Mouse (Mus musculus): ENCODE measurements around the gene Saa1. TPM values are rescaled to one million over a fixed set of nuclear protein-coding genes. Genes with fewer than 3 reads are reported as not detected.

Gene Saa1
- polyA plus RNA-seq (2015; fragmentation: Nextera tagmentation; extraction: Ambion mirVana), result 0.28 TPM in 1 of 2 replicates, not detected in the other

DNA sequence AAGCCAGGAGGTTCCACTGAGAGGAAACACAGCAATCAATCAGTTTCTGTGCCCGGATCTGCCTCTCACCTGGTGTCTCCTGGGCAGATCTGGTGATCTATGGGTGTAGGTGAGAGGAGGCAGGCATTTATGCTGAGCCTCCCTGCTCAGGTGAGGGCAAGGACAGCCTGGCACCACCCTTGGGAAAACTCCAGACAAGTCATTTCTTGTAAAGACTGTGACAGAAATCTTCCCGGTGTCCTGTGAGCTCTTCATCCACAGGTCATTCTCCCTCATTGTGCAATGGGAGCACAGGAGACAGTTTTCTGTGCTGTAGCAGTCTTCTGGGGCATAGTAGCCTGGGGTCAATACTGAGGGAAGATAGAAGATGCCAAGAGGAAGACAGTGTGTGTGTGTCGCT is at the start of gene Saa1:
Gene Saa1, minus strand, starts transcription at position 101 of the 400 bp plus-strand sequence.

DNA sequence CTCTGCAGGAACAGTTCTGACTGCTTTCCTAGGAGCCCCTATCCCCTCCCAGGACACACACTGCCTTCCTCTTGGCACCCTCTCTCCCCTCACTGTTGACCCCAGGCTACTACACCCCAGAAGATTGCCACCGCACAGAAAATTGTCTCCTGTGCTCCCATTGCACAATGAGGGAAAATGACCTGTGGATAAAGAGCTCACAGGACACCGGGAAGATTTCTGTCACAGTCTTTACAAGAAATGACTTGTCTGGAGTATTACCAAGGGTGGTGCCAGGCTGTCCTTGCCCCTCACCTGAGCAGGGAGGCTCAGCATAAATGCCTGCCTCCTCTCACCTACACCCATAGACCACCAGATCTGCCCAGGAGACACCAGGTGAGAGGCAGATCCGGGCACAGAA is 8.7 kb upstream of the Saa1 start, which contains the start of gene Saa2:
Gene Saa2, plus strand, starts transcription at position 301 of the 400 bp plus-strand sequence.

DNA sequence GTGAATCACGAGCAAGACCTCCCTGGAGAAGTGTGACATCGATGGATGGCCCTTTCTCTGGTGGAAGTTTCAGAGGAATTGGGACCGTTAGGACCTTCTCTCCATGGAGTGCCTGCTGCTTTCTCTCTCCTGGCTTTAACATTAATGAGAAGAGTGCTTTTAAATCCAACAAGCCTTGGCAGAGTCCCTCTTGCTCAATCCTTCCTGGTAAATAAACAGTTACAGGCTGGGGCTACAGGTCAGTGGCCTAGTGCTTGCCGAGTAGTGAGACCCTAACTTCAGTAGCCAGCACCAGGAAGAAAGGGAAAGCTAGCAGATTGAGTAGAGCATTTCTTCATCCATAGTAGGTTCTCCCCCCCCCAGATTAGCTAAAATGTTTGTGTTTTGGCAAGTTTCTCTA is 10.3 kb downstream of the Saa1 start, which contains the start of gene Saa4:
Gene Saa4, minus strand, starts transcription at position 146 of the 400 bp plus-strand sequence.

DNA sequence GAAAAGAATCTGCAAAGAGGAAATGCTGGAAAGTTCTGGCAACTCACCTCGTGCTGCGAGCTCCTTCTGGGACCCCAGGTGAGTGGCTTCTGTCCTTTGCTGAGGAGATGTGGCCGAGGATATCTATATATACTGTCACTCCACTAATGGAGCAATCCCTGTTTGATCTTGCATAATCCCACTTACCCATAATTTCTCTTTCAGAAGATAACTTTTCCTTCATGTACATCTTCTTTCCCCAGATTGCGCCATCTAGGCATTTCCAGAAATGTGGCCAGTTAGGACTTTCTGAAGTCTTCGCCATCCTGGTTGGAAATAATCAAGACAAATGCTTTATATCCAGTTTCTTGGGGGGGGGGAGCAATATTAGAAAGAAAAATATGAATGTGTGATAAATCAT is 27.2 kb downstream of the Saa1 start, which contains the start of gene Saa3:
Gene Saa3, minus strand, starts transcription at position 101 of the 400 bp plus-strand sequence.

DNA sequence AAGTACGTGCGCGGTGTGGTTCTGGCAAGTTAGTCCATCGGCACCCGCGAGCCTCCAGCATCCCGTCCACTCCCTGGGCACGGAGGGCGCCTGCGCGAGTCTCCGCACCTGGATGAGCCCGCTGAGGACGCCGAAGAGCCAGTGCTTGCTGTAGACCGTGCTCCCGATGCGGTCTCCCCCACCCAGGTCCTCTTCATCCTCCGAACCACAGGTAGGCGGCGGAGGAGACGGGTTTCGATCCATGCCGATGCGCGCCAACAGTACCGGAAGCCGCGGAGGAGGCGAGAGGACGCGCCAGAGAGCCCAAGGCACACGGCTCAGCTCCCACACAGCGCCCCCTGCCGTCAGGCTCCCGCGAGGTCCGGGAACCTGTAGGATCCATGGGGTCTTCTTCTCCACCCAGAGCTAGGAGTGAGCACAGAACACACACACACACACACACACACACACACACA is 32.4 kb downstream of the Saa1 start, which contains the start of gene Saal1:
Gene Saal1, minus strand, starts transcription at position 291 of the 455 bp plus-strand sequence.

Other genes with a start within 250 kb of the Saa1 start
- 40.3 and 44.9 TPM in 2 replicates for gene Sergef, start 103.2 kb downstream of the Saa1 start, polyA plus RNA-seq (2015; fragmentation: Nextera tagmentation; extraction: Ambion mirVana)
- 0.08 and 0.15 TPM in 2 replicates for gene Tph1, start 70.4 kb downstream of the Saa1 start, polyA plus RNA-seq (2015; fragmentation: Nextera tagmentation; extraction: Ambion mirVana)
- 10.5 and 10.6 TPM in 2 replicates for gene Saal1, start 32.3 kb downstream of the Saa1 start, polyA plus RNA-seq (2015; fragmentation: Nextera tagmentation; extraction: Ambion mirVana)
- 2.9 and 3.4 TPM in 2 replicates for gene Saa3, start 27.3 kb downstream of the Saa1 start, polyA plus RNA-seq (2015; fragmentation: Nextera tagmentation; extraction: Ambion mirVana)
- not detected in 2 replicates for gene Saa4, start 10.4 kb downstream of the Saa1 start, polyA plus RNA-seq (2015; fragmentation: Nextera tagmentation; extraction: Ambion mirVana)
- not detected in 2 replicates for gene Saa2, start 8.8 kb upstream of the Saa1 start, polyA plus RNA-seq (2015; fragmentation: Nextera tagmentation; extraction: Ambion mirVana)
- 8.0 and 10.0 TPM in 2 replicates for gene Hps5, start 53.1 kb upstream of the Saa1 start, polyA plus RNA-seq (2015; fragmentation: Nextera tagmentation; extraction: Ambion mirVana)
- gene Gtf2h1, start 53.1 kb upstream of the Saa1 start, polyA plus RNA-seq (2015; fragmentation: Nextera tagmentation; extraction: Ambion mirVana), result 32.9 and 34.2 TPM in 2 replicates
- gene Ldha, start 98.5 kb upstream of the Saa1 start, polyA plus RNA-seq (2015; fragmentation: Nextera tagmentation; extraction: Ambion mirVana), result 656 and 673 TPM in 2 replicates
- not detected in 2 replicates for gene Ldhc, start 118.2 kb upstream of the Saa1 start, polyA plus RNA-seq (2015; fragmentation: Nextera tagmentation; extraction: Ambion mirVana)
- gene Tsg101, start 177.0 kb upstream of the Saa1 start, polyA plus RNA-seq (2015; fragmentation: Nextera tagmentation; extraction: Ambion mirVana), result 242 and 250 TPM in 2 replicates
- gene Uevld, start 215.5 kb upstream of the Saa1 start, polyA plus RNA-seq (2015; fragmentation: Nextera tagmentation; extraction: Ambion mirVana), result 3.9 and 4.4 TPM in 2 replicates
- gene Gm9999, start 240.6 kb upstream of the Saa1 start, polyA plus RNA-seq (2015; fragmentation: Nextera tagmentation; extraction: Ambion mirVana), result not detected in 2 replicates

All from neural tube, postnatal 0 days (tissue).